Mouse (Mus musculus): ENCODE data around the gene Slc25a34. TPM values are rescaled to one million over a fixed set of nuclear protein-coding genes. Genes with fewer than 3 reads are reported as not detected.

The Slc25a34 gene
- polyA plus RNA-seq, 1 experiment from 2014 or later: 1.1 TPM

GRCm38 (mm10) chr4:141647187-141647586 is 23.6 kb upstream of the Slc25a34 start:
- no peak overlapping the region for H3K9ac ChIP-seq (replicated peaks; ENCODE audit: low read depth)
- 87% methylated on average over 3 of the region's 3 CpGs for WGBS
- no peaks in the 10 kb centered on the region for H3K27me3 ChIP-seq (replicated peaks; ENCODE audit: insufficient read depth, low read length)
- no peak for DNase-seq (ENCODE audit: low spot score)
- no peak for ATAC-seq
- H3K36me3 ChIP-seq (ENCODE audit: insufficient read depth, low read length): no peaks in the 10 kb centered on the region
- TF ChIP-seq EP300 (IDR thresholded peaks at IDR 0.05) (no peak), CTCF (IDR thresholded peaks at IDR 0.05) (no peak)
- H3K9me3 ChIP-seq (ENCODE audit: low read length): no peaks in the 10 kb centered on the region
- no peak overlapping the region for H3K4me2 ChIP-seq (replicated peaks; ENCODE audit: low read depth, low read length)
- no peak overlapping the region for H3K4me3 ChIP-seq (ENCODE audit: low read depth, low read length)
- peaks cover 6% of the 10 kb centered on the region; the same call in 1 of the 2 replicates for H3K4me1 ChIP-seq (ENCODE audit: insufficient read depth, low read depth, low read length)
- no peak overlapping the region for H3K27ac ChIP-seq (ENCODE audit: low read length)

- H3K4me3 ChIP-seq (ENCODE audit: low read depth, low read length): no peak overlapping the region
- H3K27ac ChIP-seq (ENCODE audit: low read length): no peak overlapping the region
- WGBS: 89% methylated on average over 8 of the region's 8 CpGs
- no peaks in the 10 kb centered on the region for H3K27me3 ChIP-seq (replicated peaks; ENCODE audit: insufficient read depth, low read length)
- no peaks in the 10 kb centered on the region for H3K9me3 ChIP-seq (ENCODE audit: low read length)
- ATAC-seq (no peak), DNase-seq (ENCODE audit: low spot score) (no peak)
- no peaks in the 10 kb centered on the region for H3K36me3 ChIP-seq (ENCODE audit: insufficient read depth, low read length)
- no peak overlapping the region for H3K9ac ChIP-seq (replicated peaks; ENCODE audit: low read depth)
- peaks cover 6% of the 10 kb centered on the region; the same call in 1 of the 2 replicates for H3K4me1 ChIP-seq (ENCODE audit: insufficient read depth, low read depth, low read length)
- TF ChIP-seq CTCF (IDR thresholded peaks at IDR 0.05) (no peak), EP300 (IDR thresholded peaks at IDR 0.05) (no peak)
- H3K4me2 ChIP-seq (replicated peaks; ENCODE audit: low read depth, low read length): no peak overlapping the region
Measured at GRCm38 (mm10) chr4:141645988-141646387, 22.4 kb upstream of the Slc25a34 start.

DNA sequence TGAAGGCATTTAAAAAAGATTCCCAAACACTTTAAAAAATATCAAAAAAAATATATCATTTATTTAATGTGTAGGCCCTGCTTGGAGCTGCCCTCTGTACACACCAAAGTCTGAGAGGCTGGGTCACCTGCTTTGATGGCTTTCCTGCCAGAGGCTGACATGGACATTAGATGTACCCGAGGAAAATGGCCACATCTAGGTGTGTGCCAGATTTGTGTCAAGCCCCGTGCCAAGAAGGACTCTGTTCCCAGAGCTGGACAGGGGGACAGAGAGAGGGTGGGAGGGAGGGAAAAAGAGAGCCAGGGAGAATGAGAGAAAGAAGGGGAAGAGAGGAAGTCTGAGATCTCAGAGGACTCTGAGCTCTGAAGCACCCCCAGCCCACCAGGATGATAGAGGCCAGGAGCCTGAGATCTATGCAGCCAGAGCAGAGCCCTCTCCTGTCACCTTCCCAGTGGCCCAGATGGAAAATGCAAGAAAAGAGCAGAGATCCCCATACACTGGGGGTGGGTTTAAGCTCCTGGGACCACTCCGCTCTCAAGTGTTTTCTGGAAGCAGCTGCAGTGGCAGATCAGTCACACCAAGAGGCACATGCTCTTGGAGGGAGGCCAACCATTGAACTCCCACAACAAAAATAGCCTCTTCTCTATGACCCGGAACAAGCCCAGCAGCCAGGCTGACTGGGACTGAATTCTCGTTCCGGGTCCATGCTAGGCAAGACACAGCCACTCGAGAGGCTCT is 19.7 kb upstream of the Slc25a34 start:
- Histone ChIP-seq H3K36me3 (ENCODE audit: insufficient read depth, low read length) (no peaks in the 10 kb centered on the region), H3K9ac (replicated peaks; ENCODE audit: low read depth) (0 out of 2 replicates have a peak overlapping the region, but pooled peaks have one; percentile 3), H3K4me2 (replicated peaks; ENCODE audit: low read depth, low read length) (no peak overlapping the region), H3K9me3 (ENCODE audit: low read length) (no peaks in the 10 kb centered on the region), H3K4me1 (ENCODE audit: insufficient read depth, low read depth, low read length) (peaks cover 2% of the 10 kb centered on the region; the same call in 1 of the 2 replicates), H3K4me3 (ENCODE audit: low read depth, low read length) (no peak overlapping the region), H3K27me3 (replicated peaks; ENCODE audit: insufficient read depth, low read length) (no peaks in the 10 kb centered on the region), H3K27ac (ENCODE audit: low read length) (peak overlapping the region; percentile 73)
- DNase-seq (ENCODE audit: low spot score): peak; percentile 89
- TF ChIP-seq EP300 (IDR thresholded peaks at IDR 0.05) (no peak), CTCF (IDR thresholded peaks at IDR 0.05) (no peak; the same call in 1 of the 2 replicates)
- ATAC-seq: peak; percentile 80
- WGBS: 26% methylated on average over 7 of the region's 7 CpGs

- Histone ChIP-seq H3K36me3 (ENCODE audit: insufficient read depth, low read length) (peaks cover 10% of the 10 kb centered on the region; the same call in 1 of the 2 replicates), H3K27me3 (replicated peaks; ENCODE audit: insufficient read depth, low read length) (no peaks in the 10 kb centered on the region), H3K4me2 (replicated peaks; ENCODE audit: low read depth, low read length) (no peak overlapping the region), H3K4me1 (ENCODE audit: insufficient read depth, low read depth, low read length) (peaks cover 2% of the 10 kb centered on the region; the same call in 1 of the 2 replicates), H3K27ac (ENCODE audit: low read length) (0 out of 2 replicates have a peak overlapping the region, but pooled peaks have one; percentile 20), H3K4me3 (ENCODE audit: low read depth, low read length) (no peak overlapping the region), H3K9ac (replicated peaks; ENCODE audit: low read depth) (no peak overlapping the region), H3K9me3 (ENCODE audit: low read length) (no peaks in the 10 kb centered on the region)
- WGBS: 82% methylated on average over 25 of the region's 25 CpGs
- ATAC-seq (no peak), DNase-seq (ENCODE audit: low spot score) (no peak)
- no peak for TF ChIP-seq EP300 (IDR thresholded peaks at IDR 0.05)
- no peak for TF ChIP-seq CTCF (IDR thresholded peaks at IDR 0.05)
Measured at GRCm38 (mm10) chr4:141641961-141642811, 18.6 kb upstream of the Slc25a34 start.

DNA sequence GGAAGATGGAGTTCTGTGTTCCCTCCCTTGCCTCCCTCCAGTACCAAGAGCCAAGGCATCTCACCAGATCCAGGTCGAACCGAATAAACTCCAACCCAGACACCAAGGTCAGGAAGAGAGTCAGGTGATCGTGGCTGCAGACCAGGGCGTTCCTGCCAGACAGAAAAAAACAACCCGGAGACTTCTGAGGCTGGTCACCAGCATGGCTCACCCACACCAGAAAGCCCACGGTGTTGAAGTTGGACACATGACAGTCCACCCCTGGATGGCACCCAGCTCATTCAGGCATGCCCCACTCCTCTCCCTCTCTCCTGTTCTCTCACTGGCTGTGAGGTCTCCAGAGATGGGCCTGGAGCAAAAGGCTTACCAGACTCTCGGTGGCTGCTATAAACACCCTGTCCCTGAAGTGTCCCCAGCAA is 17.7 kb upstream of the Slc25a34 start:
- Histone ChIP-seq H3K4me2 (replicated peaks; ENCODE audit: low read depth, low read length) (no peak overlapping the region), H3K9me3 (ENCODE audit: low read length) (no peaks in the 10 kb centered on the region), H3K4me3 (ENCODE audit: low read depth, low read length) (no peak overlapping the region), H3K4me1 (ENCODE audit: insufficient read depth, low read depth, low read length) (peaks cover 2% of the 10 kb centered on the region; the same call in 1 of the 2 replicates), H3K36me3 (ENCODE audit: insufficient read depth, low read length) (peaks cover 13% of the 10 kb centered on the region; the same call in 1 of the 2 replicates), H3K9ac (replicated peaks; ENCODE audit: low read depth) (no peak overlapping the region), H3K27ac (ENCODE audit: low read length) (no peak overlapping the region), H3K27me3 (replicated peaks; ENCODE audit: insufficient read depth, low read length) (no peaks in the 10 kb centered on the region)
- WGBS: 81% methylated on average over 7 of the region's 7 CpGs
- TF ChIP-seq CTCF (IDR thresholded peaks at IDR 0.05) (no peak), EP300 (IDR thresholded peaks at IDR 0.05) (no peak)
- ATAC-seq (peak; percentile 3; the same call in 1 of the 2 replicates), DNase-seq (ENCODE audit: low spot score) (no peak)

GRCm38 (mm10) chr4:141639474-141639873 is 15.9 kb upstream of the Slc25a34 start:
- H3K9ac ChIP-seq (replicated peaks; ENCODE audit: low read depth): no peak overlapping the region
- peaks cover 2% of the 10 kb centered on the region; the same call in 1 of the 2 replicates for H3K4me1 ChIP-seq (ENCODE audit: insufficient read depth, low read depth, low read length)
- DNase-seq (ENCODE audit: low spot score): no peak
- H3K27ac ChIP-seq (ENCODE audit: low read length): no peak overlapping the region
- 72% methylated on average over 11 of the region's 11 CpGs for WGBS
- no peaks in the 10 kb centered on the region for H3K9me3 ChIP-seq (ENCODE audit: low read length)
- no peak overlapping the region for H3K4me2 ChIP-seq (replicated peaks; ENCODE audit: low read depth, low read length)
- TF ChIP-seq CTCF (IDR thresholded peaks at IDR 0.05) (no peak; the same call in 1 of the 2 replicates), EP300 (IDR thresholded peaks at IDR 0.05) (no peak)
- no peak for ATAC-seq
- peaks cover 21% of the 10 kb centered on the region; the same call in 1 of the 2 replicates for H3K36me3 ChIP-seq (ENCODE audit: insufficient read depth, low read length)
- no peak overlapping the region for H3K4me3 ChIP-seq (ENCODE audit: low read depth, low read length)
- H3K27me3 ChIP-seq (replicated peaks; ENCODE audit: insufficient read depth, low read length): no peaks in the 10 kb centered on the region
